Mouse (Mus musculus): Measurements from ENCODE around the gene Pnpla2.

- TF ChIP-seq CTCF (IDR thresholded peaks at IDR 0.05; ENCODE audit: low read depth) (no peak), EP300 (optimal IDR thresholded peaks at IDR 0.05) (no peak)
Measured at GRCm38 (mm10) chr7:141429840-141430584, 25.0 kb upstream of the Pnpla2 start.
